Mouse (Mus musculus): ENCODE measurements around the gene Opcml.

DNA sequence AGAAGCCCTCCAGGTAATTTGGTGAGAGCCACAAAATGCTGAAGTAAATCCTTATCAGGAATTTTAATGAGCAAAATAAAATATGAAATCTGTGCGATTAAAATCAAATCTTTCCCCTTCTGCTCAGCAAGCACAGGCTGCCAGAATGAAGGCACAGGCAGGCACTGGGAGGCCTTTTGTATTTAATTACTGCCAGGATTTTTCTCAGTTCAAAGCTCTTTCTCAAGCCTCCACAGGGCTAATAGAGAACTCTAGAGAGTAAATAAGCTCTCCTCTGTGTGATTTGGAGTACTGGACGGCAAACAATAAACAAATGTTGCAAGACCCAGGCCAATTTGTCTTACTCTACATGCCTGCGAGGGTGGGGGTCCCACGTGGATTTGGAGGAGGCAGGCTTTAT lies 208.2 kb downstream of the Opcml start:
- TF ChIP-seq CTCF (IDR thresholded peaks at IDR 0.05; ENCODE audit: extremely low read depth, insufficient read depth, low read length) (no peak), POLR2A (IDR thresholded peaks at IDR 0.05; ENCODE audit: extremely low read depth, insufficient read depth, low read length) (no peak)

All from cortical plate, adult 2 months (tissue).